Mouse (Mus musculus) CD8-positive naive resting alpha-beta T cell, adult 2 months (primary cell): ENCODE measurements around the gene Tubb4b.

Experiments used
- DNase-seq, 2 experiments: peaks; one replicate each; pipeline ENCODE4 v3.0.0; 2022; ENCODE audit warnings: low read depth in 2 of 2, low spot score in 2 of 2

The Tubb4b gene

GRCm38 (mm10) chr2:25194486-25195171 lies 29.9 kb downstream of the Tubb4b start:
- DNase-seq, result peak; percentile 31 to 34

GRCm38 (mm10) chr2:25194006-25194405 lies 30.5 kb downstream of the Tubb4b start:
- no peak for DNase-seq

- peak; percentile 75 to 87 for DNase-seq
Observed at GRCm38 (mm10) chr2:25193330-25193770, 31.2 kb downstream of the Tubb4b start.

GRCm38 (mm10) chr2:25187841-25188240 lies 36.7 kb downstream of the Tubb4b start:
- no peak for DNase-seq

- DNase-seq, result no peak
Observed at GRCm38 (mm10) chr2:25186575-25186930, 37.9 kb downstream of the Tubb4b start.

- peak in 1 of 2 experiments; percentile 33 for DNase-seq
Observed at GRCm38 (mm10) chr2:25185625-25186574, 38.6 kb downstream of the Tubb4b start.

GRCm38 (mm10) chr2:25184496-25184895 lies 40.0 kb downstream of the Tubb4b start:
- no peak for DNase-seq

- DNase-seq, result peak in 1 of 2 experiments; percentile 38
Observed at GRCm38 (mm10) chr2:25183336-25183735, 41.2 kb downstream of the Tubb4b start.

- no peak for DNase-seq
Observed at GRCm38 (mm10) chr2:25182664-25183063, 41.8 kb downstream of the Tubb4b start.

- DNase-seq, result no peak
Observed at GRCm38 (mm10) chr2:25181891-25182397, 42.6 kb downstream of the Tubb4b start.

- peak; percentile 26 to 51 for DNase-seq
Observed at GRCm38 (mm10) chr2:25180973-25181890, 43.3 kb downstream of the Tubb4b start.

- peak; percentile 69 to 74 for DNase-seq
Observed at GRCm38 (mm10) chr2:25180478-25180903, 44.0 kb downstream of the Tubb4b start, which contains the start of gene Nrarp. Gene Nrarp (plus strand): TSS chr2:25180758.

GRCm38 (mm10) chr2:25179566-25180217 lies 44.8 kb downstream of the Tubb4b start:
- no peak for DNase-seq

GRCm38 (mm10) chr2:25178285-25178972 lies 46.1 kb downstream of the Tubb4b start:
- no peak for DNase-seq

GRCm38 (mm10) chr2:25177685-25178084 lies 46.8 kb downstream of the Tubb4b start:
- no peak for DNase-seq

- no peak for DNase-seq
Observed at GRCm38 (mm10) chr2:25177076-25177475, 47.4 kb downstream of the Tubb4b start.

GRCm38 (mm10) chr2:25176573-25176972 lies 47.9 kb downstream of the Tubb4b start:
- no peak for DNase-seq

GRCm38 (mm10) chr2:25175690-25176078 lies 48.8 kb downstream of the Tubb4b start:
- no peak for DNase-seq

- no peak for DNase-seq
Observed at GRCm38 (mm10) chr2:25174866-25175689, 49.4 kb downstream of the Tubb4b start.
